Mouse (Mus musculus) gastrocnemius, postnatal 36 days (tissue): Measurements from ENCODE around the gene Fam187b. TPM values are rescaled to one million over a fixed set of nuclear protein-coding genes. Genes with fewer than 3 reads are reported as not detected.
A peak's percentile ranks its signal among the peaks of the same experiment; 100 is the strongest.
"Not testable (repeated sequence)": the region's sequence is repeated elsewhere in the genome, so short reads cannot be mapped to it uniquely, and the experiment has no call there.

Experiments used
- DNase-seq, 2 experiments: peaks; one replicate each; pipeline ENCODE4 v3.0.0; 2022
- intact Hi-C: fragments of 180-260 bp; cut with DNase I; formaldehyde crosslinking; loops from one replicate; pipeline ENCODE4 v1.15.1; 2025
- long read RNA-seq, 2 experiments: library from polyadenylated mRNA; stranded (forward); transcript quantifications; one replicate each; pipeline ENCODE4 v2.0.0; 2021
- total RNA-seq, 2 experiments: library from RNA; stranded (reverse); gene quantifications; 2 replicates each; pipeline ENCODE4 v1.2.3; 2021

The Fam187b gene
- total RNA-seq = not detected
- long read RNA-seq, experiment 1 = 0 reads
- long read RNA-seq, experiment 2 = 0 reads

GRCm38 (mm10) chr7:30973501-30974289 is at the start of gene Fam187b:
Fam187b (plus strand) TSS chr7:30973790.
- intact Hi-C loops = loop anchor here (5.0 kb wide), 1 partner anchor 101 kb away; no protein-coding TSS in a partner anchor
- peak; percentile 79 to 83 for DNase-seq

GRCm38 (mm10) chr7:30924071-30924470 is 49.5 kb upstream of the Fam187b start:
- no peak for DNase-seq
- intact Hi-C loops = no loop called here

GRCm38 (mm10) chr7:30924581-30924980 is 49.0 kb upstream of the Fam187b start, which contains the start of gene Hamp2:
Hamp2 (minus strand) TSS chr7:30924681.
- DNase-seq = not testable (repeated sequence)

GRCm38 (mm10) chr7:30935422-30936099 is 38.0 kb upstream of the Fam187b start:
- intact Hi-C loops, DNase-seq: not testable (repeated sequence)

More at GRCm38 (mm10) chr7:30924581-30924980, 49.0 kb upstream of the Fam187b start, which contains the start of gene Hamp2:
- intact Hi-C loops = not testable (repeated sequence)

GRCm38 (mm10) chr7:30940070-30940469 is 33.5 kb upstream of the Fam187b start:
- DNase-seq, intact Hi-C loops: not testable (repeated sequence)

GRCm38 (mm10) chr7:30942365-30942764 is 31.2 kb upstream of the Fam187b start:
- intact Hi-C loops = loop anchor here (2.0 kb wide), 1 partner anchor 20 kb away; no protein-coding TSS in a partner anchor
- DNase-seq = not testable (repeated sequence)

GRCm38 (mm10) chr7:30943909-30944635 is 29.5 kb upstream of the Fam187b start, which contains the start of gene Hamp:
Hamp (minus strand) TSS chr7:30944032.
- intact Hi-C loops = loop anchor here (2.0 kb wide), 1 partner anchor 21 kb away; no protein-coding TSS in a partner anchor

GRCm38 (mm10) chr7:30944706-30945105 is 28.9 kb upstream of the Fam187b start:
- intact Hi-C loops, DNase-seq: not testable (repeated sequence)

More at GRCm38 (mm10) chr7:30943909-30944635, 29.5 kb upstream of the Fam187b start, which contains the start of gene Hamp:
- no peak for DNase-seq

GRCm38 (mm10) chr7:30945466-30945865 is 28.1 kb upstream of the Fam187b start:
- DNase-seq, intact Hi-C loops: not testable (repeated sequence)

GRCm38 (mm10) chr7:30945876-30946275 is 27.7 kb upstream of the Fam187b start:
- intact Hi-C loops = no loop called here
- no peak for DNase-seq

- DNase-seq, intact Hi-C loops: not testable (repeated sequence)
Observed at GRCm38 (mm10) chr7:30949902-30950301, 23.7 kb upstream of the Fam187b start.

- intact Hi-C loops = no loop called here
- no peak for DNase-seq
Observed at GRCm38 (mm10) chr7:30952441-30953265, 20.9 kb upstream of the Fam187b start.

- no peak for DNase-seq
- intact Hi-C loops = no loop called here
Observed at GRCm38 (mm10) chr7:30953459-30953858, 20.1 kb upstream of the Fam187b start.

- DNase-seq = no peak
- intact Hi-C loops = no loop called here
Observed at GRCm38 (mm10) chr7:30954036-30954435, 19.6 kb upstream of the Fam187b start.

- DNase-seq = no peak
- intact Hi-C loops = no loop called here
Observed at GRCm38 (mm10) chr7:30954971-30955520, 18.5 kb upstream of the Fam187b start.

- intact Hi-C loops = no loop called here
- peak; percentile 90 to 91 for DNase-seq
Observed at GRCm38 (mm10) chr7:30955584-30956356, 17.8 kb upstream of the Fam187b start.

GRCm38 (mm10) chr7:30956357-30956751 is 17.2 kb upstream of the Fam187b start:
- no peak for DNase-seq
- intact Hi-C loops = no loop called here

GRCm38 (mm10) chr7:30956756-30957366 is 16.7 kb upstream of the Fam187b start, which contains the start of gene Usf2:
Usf2 (minus strand) TSS chr7:30956803.
- DNase-seq = peak; percentile 68 to 74
- intact Hi-C loops = no loop called here
